Mouse (Mus musculus) activated CD4-positive, CD25-positive, alpha-beta regulatory T cell, adult 4 months (primary cell): ENCODE data around the gene Tm6sf2. TPM values are rescaled to one million over a fixed set of nuclear protein-coding genes. Genes with fewer than 3 reads are reported as not detected.
A peak's percentile ranks its signal among the peaks of the same experiment; 100 is the strongest.

Experiments used
- ATAC-seq: one replicate; pipeline ENCODE4 v1.8.0; 2017
- polyA plus RNA-seq, 2 experiments: library from polyadenylated mRNA; unstranded; fragments of 100-300 nt; shearing (Covaris generic); gene quantifications; one replicate each; pipeline ENCODE4 v1.2.1; 2017

Gene Tm6sf2
- polyA plus RNA-seq, 2 experiments from 2014 or later: 0.34 to 0.69 TPM

DNA sequence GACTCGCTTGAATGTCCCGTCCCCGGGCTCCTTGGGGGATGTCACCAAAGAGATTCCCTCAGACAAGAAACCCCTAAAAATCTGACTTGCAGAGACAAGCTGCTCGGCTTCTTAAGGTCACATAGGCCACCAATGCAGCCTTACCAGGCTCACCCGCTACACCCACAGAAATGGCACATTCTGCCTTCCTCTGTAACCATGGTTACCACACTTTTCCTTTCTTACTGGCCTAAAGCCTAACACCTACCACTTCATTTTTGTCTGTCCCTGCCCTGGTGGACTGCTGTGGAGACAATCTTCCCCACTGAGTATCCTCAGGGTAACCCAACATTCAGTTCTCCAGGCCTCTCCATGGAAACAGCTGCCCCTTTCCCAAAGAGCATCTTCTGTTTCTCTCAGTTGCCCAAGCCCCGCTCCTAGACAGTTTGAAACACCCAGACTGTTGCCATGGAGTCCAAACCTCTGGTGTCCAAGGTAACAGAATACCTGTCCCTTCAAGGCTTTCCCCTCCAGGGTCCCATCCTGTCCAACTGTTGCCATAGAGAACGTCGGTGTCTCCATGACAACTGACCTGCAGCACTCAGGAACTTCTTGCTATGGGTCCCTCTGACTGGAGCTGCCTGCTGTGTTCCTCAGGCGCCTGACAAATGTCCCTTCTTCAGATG is 16.7 kb downstream of the Tm6sf2 start:
- ATAC-seq: no peak

DNA sequence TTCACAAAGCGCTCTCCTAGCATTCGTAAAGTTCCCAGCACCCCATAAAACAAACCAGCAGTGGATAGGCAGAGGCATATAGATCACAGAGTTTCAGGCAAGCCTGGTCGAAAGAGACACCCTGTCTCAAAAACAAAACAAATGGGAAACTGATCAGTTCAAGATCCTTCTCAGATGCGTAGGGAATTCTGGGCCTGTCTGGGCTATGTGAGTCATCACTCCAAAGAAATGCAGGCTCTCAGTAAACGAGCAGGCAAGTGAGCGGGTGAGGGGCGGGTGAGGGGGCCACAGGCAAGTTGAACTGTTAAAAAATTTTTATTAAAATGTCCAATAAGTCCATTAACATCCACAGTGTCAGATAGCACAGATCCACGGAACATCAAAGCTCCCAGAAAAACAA is 20.1 kb downstream of the Tm6sf2 start:
- no peak for ATAC-seq

DNA sequence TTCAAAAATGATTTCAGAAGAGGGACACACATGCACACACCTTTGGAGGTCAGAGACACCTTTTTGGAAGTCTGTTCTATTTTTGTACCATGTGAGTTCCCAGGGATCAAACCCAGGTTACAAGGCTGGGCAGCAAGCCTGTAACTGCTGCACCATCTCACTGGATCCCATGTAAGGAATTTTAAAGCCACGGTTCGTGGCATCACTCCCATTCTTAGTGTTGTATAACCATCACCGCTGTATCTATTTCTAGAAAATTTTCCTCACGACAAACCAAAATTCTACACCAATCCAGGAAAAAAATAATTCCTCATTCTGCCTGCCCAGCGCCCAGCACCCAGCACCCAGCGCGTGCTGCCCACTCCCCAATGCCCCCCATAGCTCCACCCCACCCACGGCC is 26.6 kb downstream of the Tm6sf2 start:
- ATAC-seq: no peak

DNA sequence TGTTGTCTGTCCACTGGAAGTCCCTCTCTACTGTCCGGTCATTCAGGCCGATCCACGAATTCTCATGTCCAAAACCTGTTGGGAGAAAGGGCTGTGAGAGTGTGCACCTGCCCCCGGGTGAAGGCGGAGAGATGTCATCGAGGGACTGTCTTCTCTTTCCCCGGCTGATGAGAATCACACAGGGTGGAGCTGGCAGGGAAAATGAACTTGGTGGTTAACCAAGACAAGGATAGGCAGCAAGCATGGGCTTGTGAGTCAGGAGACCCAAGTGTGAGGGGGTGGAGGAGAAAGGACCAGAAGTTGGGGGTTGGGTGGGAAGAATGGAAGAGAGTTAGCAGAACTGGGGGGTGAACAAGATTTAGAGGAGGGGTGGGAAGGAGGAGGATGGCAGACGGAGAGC is 27.5 kb downstream of the Tm6sf2 start:
- no peak for ATAC-seq

DNA sequence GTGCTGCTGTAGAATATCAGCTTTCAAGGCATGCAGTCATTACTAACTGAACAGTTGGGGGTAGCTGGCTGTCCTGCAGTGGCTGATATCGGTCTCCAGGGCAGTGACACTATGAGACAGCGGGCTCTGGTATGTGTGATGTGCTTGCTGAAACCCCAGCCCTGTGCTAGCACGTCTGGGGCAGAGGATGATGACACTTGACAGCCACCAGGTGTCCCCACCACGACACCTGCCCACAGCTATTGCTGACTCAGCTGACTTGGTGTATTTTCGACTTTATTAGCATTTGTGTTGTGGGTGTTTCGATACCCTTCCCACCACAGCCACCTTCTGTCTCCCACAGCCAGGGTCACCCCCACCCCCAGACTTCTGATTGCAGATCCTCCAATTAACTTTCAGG is 31.8 kb downstream of the Tm6sf2 start:
- peak; percentile 73 for ATAC-seq

DNA sequence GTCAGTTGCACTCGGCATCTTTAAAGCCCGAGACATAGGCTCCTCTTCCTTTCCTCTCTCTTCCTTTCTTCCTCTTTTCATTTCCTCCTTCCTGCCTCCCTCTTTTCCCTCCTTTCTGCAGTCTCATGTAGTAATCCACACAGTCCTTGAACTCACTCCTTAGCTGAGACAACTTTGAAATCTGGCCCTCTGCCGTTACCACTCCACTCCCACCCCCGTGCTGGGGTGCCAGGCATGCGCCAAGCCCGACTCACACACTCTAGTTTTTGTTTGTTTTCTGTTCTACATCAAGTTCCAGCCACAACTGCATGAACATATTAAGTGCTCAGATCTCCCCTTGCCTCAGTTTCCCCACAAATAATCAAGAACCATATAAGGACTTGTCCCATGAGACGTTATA is 32.2 kb downstream of the Tm6sf2 start:
- no peak for ATAC-seq

DNA sequence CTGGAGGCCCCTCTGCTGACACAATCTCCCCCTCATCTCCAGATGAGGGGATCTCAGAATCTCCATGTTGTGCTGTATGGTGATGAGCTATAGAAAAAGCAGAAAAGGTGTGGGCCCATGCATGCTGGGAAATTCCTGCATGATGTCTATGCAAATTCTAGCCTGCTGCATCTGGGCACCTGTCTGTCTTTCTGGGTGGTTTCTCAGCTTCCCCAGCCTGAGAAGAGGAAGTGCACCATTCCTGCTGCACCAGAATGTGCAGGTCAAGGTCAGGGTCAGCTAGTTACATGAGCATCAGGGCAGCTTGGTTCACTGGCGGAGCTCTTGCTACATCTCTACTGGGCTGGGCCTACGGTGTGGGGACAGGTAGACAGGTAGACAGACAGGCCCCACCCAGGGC is 37.7 kb downstream of the Tm6sf2 start:
- no peak for ATAC-seq

DNA sequence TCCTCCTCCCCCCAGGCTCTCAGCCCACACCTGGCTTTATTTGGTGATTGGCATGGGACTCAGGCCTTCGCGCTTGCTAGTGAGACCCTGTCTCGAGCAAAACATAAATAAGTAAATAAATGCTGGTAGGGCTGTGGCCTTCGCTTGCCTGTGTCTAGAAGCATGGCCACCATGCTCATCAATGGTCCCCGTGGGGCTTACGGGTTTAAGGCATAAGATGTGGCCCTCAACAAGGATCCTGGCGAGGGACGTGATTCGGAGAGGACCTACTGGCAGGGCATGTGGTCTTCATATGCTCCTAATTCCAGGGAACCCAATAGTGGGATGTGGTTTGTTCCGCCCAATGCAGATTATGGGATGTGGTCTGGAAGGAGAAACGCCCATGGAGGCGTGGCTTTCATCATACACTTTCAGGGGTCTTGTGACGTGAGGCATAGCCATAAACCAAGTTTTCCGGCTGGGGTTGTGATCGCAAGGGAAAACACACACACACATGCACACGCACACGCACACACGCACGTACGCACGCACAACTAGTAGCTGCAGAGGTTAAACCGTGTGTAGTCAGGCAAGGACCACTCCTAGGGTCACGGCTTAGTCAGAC is 38.6 kb downstream of the Tm6sf2 start:
- no peak for ATAC-seq

DNA sequence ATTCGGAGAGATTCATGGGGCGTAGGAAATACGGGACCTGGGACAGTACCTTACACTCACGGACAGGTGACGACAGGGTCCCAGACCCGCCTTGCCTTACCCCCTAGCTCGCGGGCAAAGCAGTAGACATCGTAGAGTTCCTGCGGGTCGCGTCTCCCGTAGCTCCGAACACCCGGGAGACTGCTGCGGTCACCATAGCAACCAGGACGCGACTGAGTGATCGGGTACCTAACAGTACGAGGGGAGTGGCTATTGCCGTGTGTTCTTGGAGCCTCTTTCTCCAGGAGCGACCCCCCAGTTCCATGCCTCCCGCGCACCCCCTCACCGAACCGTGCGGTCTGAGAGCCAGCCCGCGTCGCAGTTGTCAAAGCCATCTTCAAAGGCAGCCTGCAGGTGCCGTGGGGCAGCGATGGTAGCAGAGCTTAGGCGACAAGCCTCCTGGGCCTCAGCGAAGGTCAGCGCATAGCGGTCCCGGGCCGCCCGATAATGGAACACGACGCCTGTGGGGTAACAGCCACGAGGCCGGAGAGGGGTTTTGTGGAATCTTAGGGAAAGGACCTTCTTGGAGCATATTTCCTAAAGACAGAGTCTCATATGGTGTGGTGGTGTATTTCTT is 39.8 kb downstream of the Tm6sf2 start:
- ATAC-seq: no peak

DNA sequence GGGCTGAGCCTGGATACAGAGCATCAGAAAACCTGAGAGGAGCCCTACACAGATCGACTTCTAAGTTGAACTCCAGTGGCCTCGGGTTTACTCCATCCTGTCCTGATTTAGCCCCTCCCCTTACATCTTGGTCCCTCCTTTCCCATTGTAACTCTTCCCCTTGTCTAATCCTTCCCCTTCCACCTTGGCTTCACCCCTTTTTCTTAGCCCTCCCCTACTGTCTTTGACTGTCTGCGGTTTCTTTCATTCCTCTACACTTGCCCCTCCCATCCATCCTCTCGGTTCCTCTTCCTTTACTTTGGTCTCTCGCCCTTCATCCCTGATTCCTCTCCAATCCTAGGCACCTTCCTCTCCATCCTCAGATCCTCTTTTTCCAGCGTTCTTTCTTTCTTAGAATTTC is 41.8 kb downstream of the Tm6sf2 start:
- no peak for ATAC-seq

DNA sequence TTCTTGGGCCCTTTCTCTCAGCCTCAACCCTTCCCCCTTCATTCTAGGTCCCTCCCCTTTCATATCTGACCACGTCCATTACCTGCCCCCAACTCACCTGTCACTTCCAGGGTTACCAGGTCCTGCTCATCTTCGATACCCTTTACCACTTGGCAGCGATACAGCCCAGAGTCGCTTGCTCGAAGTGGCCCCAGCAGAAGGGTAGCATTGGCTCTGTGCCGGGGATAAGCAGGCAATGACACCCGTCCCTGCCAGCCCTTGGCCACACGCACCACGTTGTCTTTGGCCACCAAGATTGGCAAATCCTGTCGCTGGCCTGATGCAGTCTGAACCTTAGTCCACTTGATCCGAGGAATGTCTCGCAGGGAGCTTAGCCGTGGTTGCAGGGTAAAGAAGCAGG is 42.2 kb downstream of the Tm6sf2 start:
- no peak for ATAC-seq

DNA sequence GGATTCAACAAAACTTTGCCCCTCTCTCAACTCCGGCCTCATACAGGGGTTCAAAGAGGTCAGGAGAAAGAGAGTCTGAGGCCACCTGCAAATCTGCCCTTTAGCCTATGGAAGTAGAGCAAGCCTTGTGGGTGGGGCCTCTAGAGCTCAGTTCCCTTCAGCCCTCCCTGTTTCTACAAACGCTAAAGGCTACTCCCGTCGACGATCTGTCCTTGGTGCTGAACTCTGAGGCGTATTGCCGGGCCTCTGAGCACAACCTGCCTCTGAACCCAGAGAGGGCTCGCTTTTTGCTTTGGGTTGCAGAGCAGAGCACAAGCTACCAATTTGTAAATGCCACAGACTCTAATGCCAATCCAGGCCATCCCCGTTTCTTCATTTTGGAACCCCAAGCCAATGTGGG is 44.9 kb downstream of the Tm6sf2 start:
- no peak for ATAC-seq

DNA sequence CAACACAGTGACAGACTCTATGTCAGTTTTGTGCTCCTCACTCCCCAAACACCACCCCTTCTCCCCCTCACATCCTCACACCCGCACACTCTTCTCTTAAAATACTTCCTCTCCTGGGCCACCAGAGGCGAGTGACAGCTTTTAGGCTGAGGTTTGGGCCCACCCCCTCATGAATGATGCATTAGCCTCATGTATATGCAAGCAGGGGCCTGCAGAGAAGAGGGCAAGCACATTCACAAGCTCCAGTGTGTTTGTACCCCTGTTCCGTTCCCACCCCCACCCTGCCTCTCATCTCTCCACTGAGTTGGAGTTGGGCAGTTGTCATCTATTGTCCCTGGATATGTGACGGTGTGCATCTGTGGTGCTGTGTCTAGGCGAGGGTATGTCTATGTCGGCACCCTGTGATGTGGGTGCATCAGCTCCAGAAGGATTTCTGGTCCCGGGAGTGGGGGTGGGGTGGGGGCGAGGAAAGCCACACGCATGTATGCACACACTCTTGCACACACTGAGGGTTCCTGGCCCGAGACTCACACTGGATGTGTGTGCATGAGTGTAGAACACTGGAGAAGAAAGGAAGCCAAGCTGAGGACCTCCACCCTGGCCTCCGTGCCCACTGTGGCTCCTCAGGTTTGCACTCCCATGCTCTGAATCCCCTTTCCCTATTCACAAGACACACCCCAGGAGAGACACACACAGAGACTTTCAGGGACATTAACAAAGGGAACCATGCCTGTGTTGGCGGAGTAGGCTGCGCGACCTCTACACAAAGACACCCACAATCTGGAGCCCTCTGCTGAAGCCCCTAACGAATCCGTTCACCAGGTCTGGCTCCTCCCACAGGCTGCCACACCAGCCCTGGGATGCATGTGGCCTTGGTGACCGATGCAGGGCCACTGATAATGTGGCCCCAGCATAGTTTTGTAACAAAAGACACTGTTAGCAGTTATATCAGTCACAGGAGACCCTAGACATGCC is 46.3 kb downstream of the Tm6sf2 start:
- no peak for ATAC-seq

DNA sequence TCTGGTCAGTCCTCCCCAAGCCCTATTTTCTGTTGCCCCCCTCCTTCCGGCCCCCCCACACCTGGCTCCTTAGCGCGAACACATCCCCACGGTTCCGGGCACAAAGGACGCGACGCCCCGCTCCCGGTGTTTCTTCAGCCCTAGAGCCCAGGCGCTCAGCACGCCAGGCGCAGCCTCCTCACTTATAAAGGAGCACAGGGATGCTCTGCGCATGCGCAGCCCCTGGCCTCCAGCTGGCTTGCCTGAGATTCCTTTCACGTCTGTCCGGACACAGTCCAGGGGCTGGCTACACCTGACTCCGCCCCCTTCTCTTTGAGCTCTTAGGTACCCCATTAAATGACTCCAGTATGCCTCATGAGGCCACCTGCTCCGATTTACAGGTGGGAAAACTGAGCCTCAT is 47.9 kb downstream of the Tm6sf2 start, which contains the start of gene Ncan:
Gene Ncan (minus strand): TSS at position 207 of the 400 bp plus-strand sequence.
- no peak for ATAC-seq

DNA sequence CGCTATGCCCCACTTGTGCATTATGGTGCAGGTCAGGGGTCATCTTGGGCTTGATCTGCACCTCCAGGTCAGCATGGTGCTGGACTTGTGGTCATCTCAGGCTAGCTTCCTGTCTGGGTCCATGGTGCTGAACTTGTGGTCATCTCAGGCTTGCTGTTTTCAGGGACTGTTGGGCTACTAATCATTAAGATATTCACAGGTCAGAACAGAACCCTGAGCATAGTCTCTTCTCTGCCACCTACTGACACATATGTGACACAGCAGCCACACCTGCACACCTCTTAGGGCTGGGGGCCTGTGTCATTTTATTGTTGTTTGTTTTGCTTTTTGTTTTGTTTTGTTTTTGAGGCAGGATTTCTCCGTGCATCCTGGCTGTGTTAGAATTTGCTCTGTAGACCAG is 50.1 kb downstream of the Tm6sf2 start:
- ATAC-seq: peak; percentile 43

DNA sequence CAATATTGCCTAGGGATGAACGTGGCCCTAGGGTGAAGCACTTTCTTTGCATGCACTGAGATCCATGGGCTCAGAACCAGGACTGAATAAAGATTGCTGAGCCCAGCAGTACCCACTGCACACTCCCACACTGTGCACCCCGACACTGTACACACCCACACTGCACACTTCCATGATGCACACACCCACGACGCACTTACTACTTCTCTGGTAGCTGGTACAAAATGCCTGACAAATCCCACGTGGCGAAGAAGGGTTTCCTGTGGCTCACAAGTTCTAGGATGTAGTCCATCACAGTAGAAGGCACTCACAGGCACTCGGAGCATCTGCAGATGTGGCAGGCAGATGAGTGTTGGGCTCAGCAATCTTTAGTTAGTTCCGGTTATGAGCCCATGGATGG is 52.3 kb downstream of the Tm6sf2 start:
- ATAC-seq: no peak

DNA sequence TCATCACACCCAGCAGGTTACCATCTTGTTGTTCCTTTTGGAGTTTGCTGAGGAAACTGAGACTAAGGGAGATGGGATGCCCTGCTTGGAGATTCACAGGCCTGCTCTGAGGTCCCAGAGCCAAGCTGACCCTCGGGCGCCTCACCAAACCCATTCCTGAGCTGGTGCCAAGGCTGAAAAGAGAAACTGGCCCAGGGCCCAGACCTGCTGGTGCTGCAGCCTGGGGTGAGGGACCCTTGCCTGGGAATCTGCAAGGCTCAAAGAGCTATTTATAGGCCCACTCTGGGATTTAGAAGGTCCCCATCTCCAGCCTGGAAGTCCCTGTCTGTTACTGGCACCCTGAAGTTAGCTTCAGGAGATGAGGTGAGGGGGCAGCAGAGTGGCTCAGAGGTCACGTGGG is 55.7 kb downstream of the Tm6sf2 start:
- ATAC-seq: no peak

DNA sequence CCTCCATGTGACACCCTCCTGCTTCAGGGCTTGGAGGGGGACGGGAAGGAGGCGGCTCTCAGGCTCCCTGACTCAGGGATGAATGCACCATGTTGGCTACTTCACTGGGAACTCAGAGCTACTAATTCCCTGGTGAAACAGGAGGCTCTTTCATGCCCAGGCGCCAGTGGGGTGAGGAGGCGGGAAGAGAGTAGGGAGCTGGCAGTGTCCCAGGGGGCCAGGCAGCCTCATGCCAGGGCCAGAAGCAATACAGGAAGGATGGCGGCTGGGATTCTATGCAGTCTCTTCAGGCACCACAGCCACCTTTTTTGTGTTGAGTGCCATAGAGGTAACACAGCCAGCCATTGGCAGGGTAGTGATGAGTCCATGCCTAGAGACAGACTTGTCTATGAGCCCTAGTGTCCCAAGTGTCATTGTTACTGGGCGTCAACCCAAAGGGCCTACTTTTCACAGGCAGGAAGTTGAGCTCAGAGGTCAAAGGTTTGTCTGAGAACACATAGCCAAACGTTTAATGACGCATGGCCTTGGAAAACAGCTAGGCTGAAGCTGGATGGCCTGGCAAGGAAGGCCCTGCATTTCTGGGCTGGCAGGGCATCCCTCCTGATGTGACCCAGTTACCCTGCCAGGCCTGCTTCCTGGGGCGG is 56.7 kb downstream of the Tm6sf2 start:
- no peak for ATAC-seq
